Mouse (Mus musculus) liver, postnatal 0 days (tissue): ENCODE data around the gene Tbc1d32. TPM values are rescaled to one million over a fixed set of nuclear protein-coding genes. Genes with fewer than 3 reads are reported as not detected.

Experiments
- ATAC-seq: fragments of 200-750 bp; cut with Nextera tagmentation; 2 replicates; pipeline ENCODE4 v1.8.0; 2017; ENCODE audit warnings: mild to moderate bottlenecking, moderate library complexity
- DNase-seq: peaks from one replicate; pipeline ENCODE4 v3.0.0-alpha.2; 2016
- H3K27ac ChIP-seq: fragments of 300-500 bp; sonication (generic); 2 replicates; pipeline ENCODE4 v1.5.1; 2014; ENCODE audit warnings: antibody characterized with exemption, moderate library complexity, mild to moderate bottlenecking, low read depth
- H3K27me3 ChIP-seq: fragments of 300-500 bp; sonication (generic); 2 replicates; pipeline ENCODE4 v1.6.1; 2014; ENCODE audit warnings: low read length, control low read depth, mixed read lengths; ENCODE audit not compliant: insufficient read depth
- H3K36me3 ChIP-seq: fragments of 300-500 bp; sonication (generic); replicated peaks from 2 replicates; pipeline ENCODE4 v1.6.1; 2014; ENCODE audit warnings: mild to moderate bottlenecking, control low read depth, low read length, moderate library complexity, mixed read lengths; ENCODE audit not compliant: insufficient read depth
- H3K4me1 ChIP-seq: fragments of 300-500 bp; sonication (generic); 2 replicates; pipeline ENCODE4 v1.6.1; 2014; ENCODE audit warnings: antibody characterized with exemption, mild to moderate bottlenecking, control low read depth; ENCODE audit not compliant: insufficient read depth
- H3K4me2 ChIP-seq: fragments of 300-500 bp; sonication (generic); 2 replicates; pipeline ENCODE4 v1.6.1; 2014; ENCODE audit warnings: low read depth, mild to moderate bottlenecking, low read length, moderate library complexity, mixed read lengths
- H3K4me3 ChIP-seq: fragments of 300-500 bp; sonication (generic); 2 replicates; pipeline ENCODE4 v1.5.1; 2014; ENCODE audit warnings: low read depth, low read length
- H3K9ac ChIP-seq: fragments of 300-500 bp; sonication (generic); replicated peaks from 2 replicates; pipeline ENCODE4 v1.6.1; 2014; ENCODE audit warnings: mild to moderate bottlenecking, moderate library complexity
- H3K9me3 ChIP-seq: fragments of 300-500 bp; sonication (generic); 2 replicates; pipeline ENCODE4 v1.6.1; 2016; ENCODE audit warnings: mild to moderate bottlenecking, control low read depth, low read length, mixed read lengths
- CTCF ChIP-seq: sonication (generic); IDR thresholded peaks from 2 replicates; pipeline ENCODE4 v1.5.1; 2016; ENCODE audit warnings: antibody characterized with exemption, low read depth
- EP300 ChIP-seq: IDR thresholded peaks from 2 replicates; pipeline ENCODE4 v1.6.1; 2016; ENCODE audit warnings: antibody characterized with exemption, low read depth, mild to moderate bottlenecking
- WGBS: fragments of 180-500 bp; shearing (Covaris S2); extraction: QIAGEN DNeasy Blood & Tissue Kit; methylation state at CpG from one replicate; pipeline ENCODE4 v1.1.7; 2014; ENCODE audit not compliant: insufficient replicate concordance; 5-methylcytosine and 5-hydroxymethylcytosine counted together
- polyA plus RNA-seq: library from polyadenylated mRNA; unstranded; fragments of >200 nt; fragmentation: Nextera tagmentation; extraction: Ambion mirVana; gene quantifications from 2 replicates; pipeline ENCODE4 v1.2.1, GENCODE M21; 2015

The Tbc1d32 gene
- 0.32 and 0.41 TPM in 2 replicates for polyA plus RNA-seq

GRCm38 (mm10) chr10:56228568-56229209 is at the start of gene Tbc1d32:
TSS of gene Tbc1d32 (minus strand) at chr10:56228689.
- no peaks in the 10 kb centered on the region for H3K9me3 ChIP-seq
- DNase-seq (peak; percentile 90), ATAC-seq (peak; percentile 98)
- 3% methylated on average over 42 of the region's 42 CpGs for WGBS
- 0 out of 2 replicates have a peak, but pooled peaks cover 8% of the 10 kb centered on the region for H3K4me1 ChIP-seq
- H3K9ac ChIP-seq = peak within 1 kb of the TSS; percentile 42; the same call in 1 of the 2 replicates
- no peaks in the 10 kb centered on the region for H3K27me3 ChIP-seq
- no peak for TF ChIP-seq CTCF
- TF ChIP-seq EP300 = no peak
- peak within 1 kb of the TSS; percentile 53 for H3K4me3 ChIP-seq
- peak within 1 kb of the TSS; percentile 58 for H3K27ac ChIP-seq
- no peaks in the 10 kb centered on the region for H3K36me3 ChIP-seq
- peak within 1 kb of the TSS; percentile 67 for H3K4me2 ChIP-seq

- 78% methylated on average over 8 of the region's 8 CpGs for WGBS
Observed at GRCm38 (mm10) chr10:56227771-56228275, 666 bp downstream of the Tbc1d32 start.

GRCm38 (mm10) chr10:56215797-56216196 is 12.7 kb downstream of the Tbc1d32 start:
- no peak overlapping the region for H3K4me2 ChIP-seq
- no peak for DNase-seq
- no peak for ATAC-seq
- H3K27ac ChIP-seq = no peak overlapping the region
- no peak overlapping the region for H3K4me3 ChIP-seq
- no peaks in the 10 kb centered on the region for H3K27me3 ChIP-seq
- 71% methylated on average over 3 of the region's 3 CpGs for WGBS
- H3K9ac ChIP-seq = no peak overlapping the region
- H3K9me3 ChIP-seq = no peaks in the 10 kb centered on the region
- H3K36me3 ChIP-seq = no peaks in the 10 kb centered on the region; the same call in 1 of the 2 replicates
- TF ChIP-seq CTCF = no peak
- TF ChIP-seq EP300 = no peak
- no peaks in the 10 kb centered on the region for H3K4me1 ChIP-seq

More at GRCm38 (mm10) chr10:56227771-56228275, 666 bp downstream of the Tbc1d32 start:
- Histone ChIP-seq H3K27me3 (no peaks in the 10 kb centered on the region), H3K4me2 (peak overlapping the region; percentile 67), H3K4me1 (0 out of 2 replicates have a peak, but pooled peaks cover 8% of the 10 kb centered on the region), H3K4me3 (peak overlapping the region; percentile 53), H3K9ac (peak overlapping the region; percentile 42; the same call in 1 of the 2 replicates), H3K36me3 (no peaks in the 10 kb centered on the region), H3K27ac (no peak overlapping the region), H3K9me3 (no peaks in the 10 kb centered on the region)
- TF ChIP-seq CTCF (no peak), EP300 (no peak)
- ATAC-seq (no peak), DNase-seq (no peak)

GRCm38 (mm10) chr10:56210343-56210742 is 18.1 kb downstream of the Tbc1d32 start:
- DNase-seq (no peak), ATAC-seq (no peak)
- Histone ChIP-seq H3K4me3 (no peak overlapping the region), H3K9ac (no peak overlapping the region), H3K27me3 (no peaks in the 10 kb centered on the region), H3K9me3 (no peaks in the 10 kb centered on the region), H3K4me1 (no peaks in the 10 kb centered on the region), H3K36me3 (no peaks in the 10 kb centered on the region; the same call in 1 of the 2 replicates), H3K4me2 (no peak overlapping the region), H3K27ac (no peak overlapping the region)
- 94% methylated on average over 1 of the region's 1 CpGs for WGBS
- no peak for TF ChIP-seq CTCF
- no peak for TF ChIP-seq EP300

GRCm38 (mm10) chr10:56206802-56207404 is 21.6 kb downstream of the Tbc1d32 start:
- no peak for ATAC-seq

GRCm38 (mm10) chr10:56204348-56204747 is 24.1 kb downstream of the Tbc1d32 start:
- 0 out of 2 replicates have a peak, but pooled peaks cover 2% of the 10 kb centered on the region for H3K4me1 ChIP-seq
- H3K4me3 ChIP-seq = no peak overlapping the region
- ATAC-seq (no peak), DNase-seq (no peak)
- no peaks in the 10 kb centered on the region for H3K27me3 ChIP-seq
- no peak overlapping the region for H3K4me2 ChIP-seq
- H3K9ac ChIP-seq = no peak overlapping the region
- TF ChIP-seq CTCF (no peak), EP300 (no peak)
- H3K27ac ChIP-seq = no peak overlapping the region
- no peaks in the 10 kb centered on the region for H3K9me3 ChIP-seq
- H3K36me3 ChIP-seq = no peaks in the 10 kb centered on the region
- 87% methylated on average over 2 of the region's 2 CpGs for WGBS

More at GRCm38 (mm10) chr10:56206802-56207404, 21.6 kb downstream of the Tbc1d32 start:
- Histone ChIP-seq H3K9me3 (no peaks in the 10 kb centered on the region), H3K4me2 (no peak overlapping the region), H3K27me3 (no peaks in the 10 kb centered on the region), H3K27ac (no peak overlapping the region), H3K9ac (no peak overlapping the region), H3K4me1 (0 out of 2 replicates have a peak, but pooled peaks cover 2% of the 10 kb centered on the region), H3K36me3 (no peaks in the 10 kb centered on the region), H3K4me3 (no peak overlapping the region)
- no peak for DNase-seq
- WGBS = 69% methylated on average over 8 of the region's 8 CpGs
- TF ChIP-seq EP300 = no peak
- no peak for TF ChIP-seq CTCF
